Mouse (Mus musculus): ENCODE measurements at regions not wholly inside any gene's neighbourhood (a gene's known extent, or its start where the extent isn't known, plus 50 kb on each side); places are given as distances from the start of the nearest gene placed in this dataset.

DNA sequence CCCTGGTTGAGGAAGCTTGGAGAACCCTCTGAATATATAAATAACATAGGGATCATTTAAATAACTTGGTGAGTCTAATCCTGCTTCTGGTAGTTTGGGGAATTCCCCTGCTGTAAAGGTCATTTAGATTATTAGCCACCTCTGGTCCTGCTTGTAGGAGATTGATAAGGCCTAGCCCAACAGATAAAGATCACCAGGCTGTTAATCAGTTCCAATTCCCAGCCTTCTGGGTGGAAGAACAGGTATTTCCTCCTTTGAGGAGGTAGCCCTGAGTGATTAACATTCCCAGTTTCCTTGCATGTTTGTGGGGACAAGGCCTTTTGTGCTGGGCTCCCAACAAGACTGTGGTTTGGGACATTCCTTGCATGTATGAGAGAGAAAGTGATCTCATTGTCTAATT is 79.7 kb upstream of the Ube2e3 start:
- Histone ChIP-seq H3K4me1 (ENCODE audit: control insufficient read depth in 1 of 2, insufficient read depth in 2 of 2) (peaks cover 0 to 13% of the 10 kb centered on the region in 2 experiments; a peak in 2 of 4 replicates), H3K79me2 (replicated peaks; ENCODE audit: control insufficient read depth, extremely low read depth, insufficient read depth, poor library complexity, severe bottlenecking) (no peaks in the 10 kb centered on the region), H3K27me3 (replicated peaks) (no peaks in the 10 kb centered on the region), H3K4me3 (replicated peaks in 1 of 3; ENCODE audit: low read depth in 2 of 3, low read length in 2 of 3, poor library complexity in 1 of 3) (no peak overlapping the region), H3K27ac (ENCODE audit: insufficient read depth, low read depth) (no peak overlapping the region), H3K9ac (ENCODE audit: insufficient read depth, low read depth) (no peak overlapping the region), H3K36me3 (replicated peaks in 1 of 2; ENCODE audit: control insufficient read depth in 1 of 2, insufficient read depth in 1 of 2, low read length in 1 of 2) (no peaks in the 10 kb centered on the region), H3K9me3 (replicated peaks; ENCODE audit: low read length) (no peaks in the 10 kb centered on the region), H3K4me2 (ENCODE audit: insufficient read depth, low read depth, poor library complexity, severe bottlenecking) (no peak overlapping the region)
- in situ Hi-C loops (cut with MboI; ENCODE audit: low pct_ligation_motif_present, low pct_unique_long_range_greater_than_20kb, low sequenced_read_pairs) (no loop called here), dilution Hi-C loops (cut with MboI; ENCODE audit: extremely low pct_ligation_motif_present, extremely low pct_unique_long_range_greater_than_20kb, low sequenced_read_pairs) (no loop called here)
- TF ChIP-seq USF2 (conservative IDR thresholded peaks at IDR 0.05; ENCODE audit: low read depth, low read length) (no peak), SIN3A (IDR thresholded peaks at IDR 0.05; ENCODE audit: low read length) (no peak), POLR2AphosphoS2 (IDR thresholded peaks at IDR 0.05; ENCODE audit: low read depth, low read length) (no peak), CTCF (conservative IDR thresholded peaks at IDR 0.05 in 1 of 2, IDR thresholded peaks at IDR 0.05 in 1 of 2; ENCODE audit: low read depth in 2 of 2, low read length in 2 of 2) (no peak), NRF1 (IDR thresholded peaks at IDR 0.05; ENCODE audit: low read depth, low read length) (no peak), MEF2A (IDR thresholded peaks at IDR 0.05; ENCODE audit: borderline replicate concordance, low read depth, low read length) (no peak), MAFK (IDR thresholded peaks at IDR 0.05; ENCODE audit: insufficient replicate concordance, low read length) (no peak), USF1 (IDR thresholded peaks at IDR 0.05; ENCODE audit: low read depth, low read length) (no peak), MXI1 (IDR thresholded peaks at IDR 0.05; ENCODE audit: low read depth, low read length) (no peak), TCF12 (IDR thresholded peaks at IDR 0.05; ENCODE audit: low read depth, low read length) (no peak), POLR2A (IDR thresholded peaks at IDR 0.05; ENCODE audit: low read depth, low read length) (no peak), TBP (conservative IDR thresholded peaks at IDR 0.05; ENCODE audit: low read depth, low read length) (no peak), HCFC1 (IDR thresholded peaks at IDR 0.05; ENCODE audit: low read depth, low read length) (no peak)
- DNase-seq (ENCODE audit: extremely low read depth) = no peak

GRCm38 (mm10) chr2:78779949-78780348 is 88.0 kb upstream of the Ube2e3 start:
- H3K4me3 ChIP-seq (replicated peaks in 1 of 3; ENCODE audit: low read depth in 2 of 3, low read length in 2 of 3, poor library complexity in 1 of 3) = no peak overlapping the region
- no peak overlapping the region for H3K9ac ChIP-seq (ENCODE audit: insufficient read depth, low read depth)
- in situ Hi-C loops (cut with MboI; ENCODE audit: low pct_ligation_motif_present, low pct_unique_long_range_greater_than_20kb, low sequenced_read_pairs) = no loop called here
- H3K4me2 ChIP-seq (ENCODE audit: insufficient read depth, low read depth, poor library complexity, severe bottlenecking) = no peak overlapping the region
- DNase-seq (ENCODE audit: extremely low read depth) = no peak
- dilution Hi-C loops (cut with MboI; ENCODE audit: extremely low pct_ligation_motif_present, extremely low pct_unique_long_range_greater_than_20kb, low sequenced_read_pairs) = no loop called here
- no peaks in the 10 kb centered on the region for H3K9me3 ChIP-seq (replicated peaks; ENCODE audit: low read length)
- H3K27me3 ChIP-seq (replicated peaks) = no peaks in the 10 kb centered on the region
- H3K36me3 ChIP-seq (replicated peaks in 1 of 2; ENCODE audit: control insufficient read depth in 1 of 2, insufficient read depth in 1 of 2, low read length in 1 of 2) = no peaks in the 10 kb centered on the region
- no peaks in the 10 kb centered on the region for H3K79me2 ChIP-seq (replicated peaks; ENCODE audit: control insufficient read depth, extremely low read depth, insufficient read depth, poor library complexity, severe bottlenecking)
- peaks cover 4 to 13% of the 10 kb centered on the region in 2 experiments; a peak in 3 of 4 replicates for H3K4me1 ChIP-seq (ENCODE audit: control insufficient read depth in 1 of 2, insufficient read depth in 2 of 2)
- no peak overlapping the region for H3K27ac ChIP-seq (ENCODE audit: insufficient read depth, low read depth)
- TF ChIP-seq MYC (IDR thresholded peaks at IDR 0.05; ENCODE audit: low read depth, low read length) (no peak), EP300 (IDR thresholded peaks at IDR 0.05; ENCODE audit: low read length) (no peak), JUN (IDR thresholded peaks at IDR 0.05; ENCODE audit: insufficient read depth, low read depth, low read length) (no peak), PAX5 (IDR thresholded peaks at IDR 0.05; ENCODE audit: low read length) (no peak), CTCF (conservative IDR thresholded peaks at IDR 0.05 in 1 of 2, IDR thresholded peaks at IDR 0.05 in 1 of 2; ENCODE audit: low read depth in 2 of 2, low read length in 2 of 2) (no peak), USF1 (IDR thresholded peaks at IDR 0.05; ENCODE audit: low read depth, low read length) (no peak), JUND (conservative IDR thresholded peaks at IDR 0.05; ENCODE audit: low read depth, low read length) (no peak), SIN3A (IDR thresholded peaks at IDR 0.05; ENCODE audit: low read length) (no peak), ETS1 (conservative IDR thresholded peaks at IDR 0.05; ENCODE audit: low read depth, low read length) (no peak), MAZ (IDR thresholded peaks at IDR 0.05; ENCODE audit: low read depth, low read length) (no peak), ELF1 (IDR thresholded peaks at IDR 0.05; ENCODE audit: low read depth, low read length) (no peak), GABPA (IDR thresholded peaks at IDR 0.05; ENCODE audit: insufficient replicate concordance, low read depth, low read length) (no peak), ZNF384 (IDR thresholded peaks at IDR 0.05; ENCODE audit: low read depth, low read length) (no peak)
